ENCODE assay signal across 10 mouse cellular contexts in the genomic region with DNA sequence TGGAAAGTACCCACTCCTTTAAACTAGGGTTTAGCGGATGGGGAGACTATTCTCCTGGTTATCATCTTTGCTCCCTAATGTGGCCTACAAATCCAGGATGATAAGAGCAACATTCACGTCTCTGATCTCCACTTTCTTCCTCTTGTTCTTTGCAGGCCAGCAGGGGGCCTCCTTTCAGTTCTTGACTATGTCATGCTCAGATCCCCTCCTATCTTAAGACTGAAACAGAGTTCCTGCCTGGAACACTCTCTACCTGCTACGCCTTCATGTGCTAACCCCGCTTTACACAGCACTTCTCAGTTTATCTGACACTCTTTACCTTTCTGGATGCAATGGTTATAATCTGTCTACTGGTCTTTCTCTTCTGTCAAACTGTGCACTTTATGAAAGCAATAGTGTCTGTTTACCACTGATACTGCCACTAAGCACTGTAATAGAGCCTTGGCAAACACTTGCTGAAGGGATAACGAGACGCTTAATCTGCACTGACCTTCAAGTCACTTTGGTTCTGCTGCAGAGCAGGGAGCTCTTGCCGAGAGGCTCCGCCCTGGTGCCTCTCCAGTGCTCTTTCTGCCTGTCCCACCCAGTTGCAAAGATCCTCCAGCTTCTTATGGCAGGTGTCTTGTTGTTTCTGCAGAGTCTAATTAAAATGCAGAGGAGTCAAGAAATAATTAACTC.
DNase-seq lines count a peak whose midpoint lies in the region; TF ChIP-seq lines count a peak whose summit lies in the region.
"Had no signal": no experiment of that assay in that cellular context is flagged by ENCODE, and none has a peak within 500 bp of the region (broad histone marks: within the 10 kb centered on the region; RNA-seq: fewer than 3 reads in every experiment).

No protein-coding gene starts in this region.

- peak; percentile 22 for DNase-seq in gastrocnemius, adult 2 months
- DNase-seq in gastrocnemius, postnatal 14 days, result no peak
- peak; percentile 9 for DNase-seq in right cerebral cortex, postnatal 4 days
- DNase-seq in right cerebral cortex, postnatal 25 days, result no peak
- peak; percentile 38 to 54 for DNase-seq in heart, postnatal 10 days
- DNase-seq in thymus, postnatal 25 days, result peak; percentile 3
- no peak for DNase-seq in left cerebral cortex, adult 9 months (ENCODE audit: low spot score in 2 of 2)
- no peak for DNase-seq in lung, postnatal 4 days
- DNase-seq: lung, postnatal 10 days had no signal

- intact Hi-C loops in gastrocnemius, adult 2 months (cut with DNase I), result no loop called here
- intact Hi-C loops in gastrocnemius, postnatal 14 days (cut with DNase I; ENCODE audit: low total_unique reads), result no loop called here
- intact Hi-C loops in heart, postnatal 10 days (cut with DNase I), result no loop called here

- peak; percentile 50 for TF ChIP-seq CTCF in gastrocnemius, adult 2 months (IDR thresholded peaks at IDR 0.05)

- H3K4me3 ChIP-seq in gastrocnemius, adult 2 months, result no peak overlapping the region
- H3K4me3 ChIP-seq: embryonic facial prominence, embryonic 15.5 days had no signal

- H3K27ac ChIP-seq in gastrocnemius, adult 2 months, result no peak overlapping the region
- H3K27ac ChIP-seq: embryonic facial prominence, embryonic 15.5 days had no signal

Comparison
In these comparisons a context has a peak if more than half of its experiments do, and no peak if none do; other contexts are left out.
1. DNase-seq: peak in gastrocnemius, adult 2 months (single experiment), right cerebral cortex, postnatal 4 days (single experiment), heart, postnatal 10 days (2 of 2) and thymus, postnatal 25 days (single experiment); none in gastrocnemius, postnatal 14 days (single experiment), right cerebral cortex, postnatal 25 days (single experiment), left cerebral cortex, adult 9 months (0 of 2) and lung, postnatal 4 days (0 of 2).